Mouse (Mus musculus): ENCODE measurements around the gene Zfp30. TPM values are rescaled to one million over a fixed set of nuclear protein-coding genes. Genes with fewer than 3 reads are reported as not detected.

The Zfp30 gene
- polyA plus RNA-seq, 1 experiment from 2014 or later, result 9.0 TPM

DNA sequence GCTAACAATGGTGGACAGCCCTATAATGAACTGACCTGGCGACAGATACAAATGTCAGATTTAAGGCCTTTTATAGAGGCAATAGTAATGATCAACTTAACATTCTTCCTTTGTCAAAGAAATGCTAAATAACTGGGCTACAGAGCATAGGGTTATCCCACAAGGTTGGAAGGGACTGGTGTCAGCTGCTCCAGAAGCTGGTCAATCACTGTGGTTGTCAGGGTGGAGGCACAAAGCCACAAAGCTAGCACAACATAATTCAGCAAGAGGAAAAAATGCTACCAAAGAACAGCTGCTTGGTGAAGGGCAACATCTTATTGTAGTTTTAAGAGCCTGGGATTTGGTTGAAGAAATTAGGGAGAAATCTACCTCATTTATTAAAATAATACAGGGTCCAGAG is 28.4 kb downstream of the Zfp30 start:
- H3K36me3 ChIP-seq (replicated peaks; ENCODE audit: control insufficient read depth, insufficient read depth, low read depth, low read length), result no peaks in the 10 kb centered on the region
- no peaks in the 10 kb centered on the region for H3K27me3 ChIP-seq (ENCODE audit: control insufficient read depth, insufficient read depth, low read length)
- DNase-seq (ENCODE audit: low spot score), result no peak
- no peak overlapping the region for H3K4me3 ChIP-seq (ENCODE audit: low read depth, low read length)
- H3K9ac ChIP-seq (replicated peaks; ENCODE audit: low read length), result no peak overlapping the region
- WGBS, result 92% methylated on average over 1 of the region's 1 CpGs
- H3K27ac ChIP-seq (replicated peaks; ENCODE audit: low read depth, low read length), result no peak overlapping the region
- H3K9me3 ChIP-seq (replicated peaks; ENCODE audit: control insufficient read depth, low read length), result no peaks in the 10 kb centered on the region
- ATAC-seq (replicated peaks; ENCODE audit: insufficient number of reproducible peaks, low FRiP score, low TSS enrichment, low read depth), result no peak
- H3K4me2 ChIP-seq (ENCODE audit: low read depth, low read length), result no peak overlapping the region
- no peaks in the 10 kb centered on the region for H3K4me1 ChIP-seq (ENCODE audit: control insufficient read depth, insufficient read depth, low read length)

DNA sequence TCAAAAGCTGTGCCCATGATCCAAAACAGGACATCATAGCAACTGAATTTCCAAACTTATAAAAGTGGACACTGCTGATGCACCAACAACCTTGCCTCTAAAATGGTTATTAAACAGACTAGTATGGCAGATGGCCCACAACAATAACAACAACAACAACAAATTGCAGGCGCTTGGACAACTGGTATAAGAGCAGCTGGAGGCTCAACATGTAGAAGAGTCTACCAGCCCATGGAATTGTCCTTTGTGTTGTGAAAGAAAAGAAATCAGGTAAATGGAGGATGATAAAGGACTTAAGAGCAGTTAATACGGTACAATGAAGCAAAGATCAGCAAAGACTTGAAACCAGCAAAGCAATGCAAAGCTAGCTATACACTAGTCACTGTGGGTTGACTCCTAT is 30.6 kb downstream of the Zfp30 start:
- H3K9me3 ChIP-seq (replicated peaks; ENCODE audit: control insufficient read depth, low read length), result no peaks in the 10 kb centered on the region
- no peak overlapping the region for H3K9ac ChIP-seq (replicated peaks; ENCODE audit: low read length)
- no peaks in the 10 kb centered on the region for H3K4me1 ChIP-seq (ENCODE audit: control insufficient read depth, insufficient read depth, low read length)
- H3K27ac ChIP-seq (replicated peaks; ENCODE audit: low read depth, low read length), result no peak overlapping the region
- H3K4me3 ChIP-seq (ENCODE audit: low read depth, low read length), result no peak overlapping the region
- ATAC-seq (replicated peaks; ENCODE audit: insufficient number of reproducible peaks, low FRiP score, low TSS enrichment, low read depth), result no peak
- DNase-seq (ENCODE audit: low spot score), result no peak
- no peak overlapping the region for H3K4me2 ChIP-seq (ENCODE audit: low read depth, low read length)
- no peaks in the 10 kb centered on the region for H3K27me3 ChIP-seq (ENCODE audit: control insufficient read depth, insufficient read depth, low read length)
- no peaks in the 10 kb centered on the region for H3K36me3 ChIP-seq (replicated peaks; ENCODE audit: control insufficient read depth, insufficient read depth, low read depth, low read length)
- WGBS, result 82% methylated on average over 2 of the region's 2 CpGs

DNA sequence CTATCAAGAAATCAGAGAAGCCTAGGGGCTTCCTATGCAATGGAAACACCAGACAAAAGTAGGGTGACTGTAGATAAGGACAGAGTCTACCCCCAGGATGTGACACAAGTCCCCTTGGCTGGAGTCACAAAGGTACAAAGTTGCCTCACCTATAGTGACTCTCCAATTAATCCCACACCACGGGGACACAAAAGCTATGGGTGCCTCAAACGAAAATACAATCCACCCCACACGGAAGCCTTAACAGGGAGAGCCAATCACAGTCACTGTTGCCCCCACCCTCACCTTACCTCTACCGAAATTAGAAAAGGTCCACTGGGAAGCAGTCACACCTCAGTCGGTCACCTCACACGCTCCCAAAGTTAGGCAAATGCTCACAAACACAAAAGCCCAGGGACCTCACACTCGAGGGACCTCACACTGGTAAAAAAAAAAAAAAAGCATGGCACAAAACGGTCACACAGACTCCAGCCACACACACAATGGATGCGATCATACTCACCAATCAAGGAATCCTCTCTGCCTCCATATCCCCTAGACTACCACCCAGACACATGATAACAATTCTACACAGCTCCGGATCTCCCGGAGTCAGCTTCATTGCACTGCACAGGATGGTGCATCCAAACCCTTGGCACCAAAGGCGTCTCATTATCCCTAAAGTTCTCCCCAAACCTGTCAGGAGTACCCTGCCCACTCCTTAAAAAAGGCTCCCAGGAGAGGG is 31.4 kb downstream of the Zfp30 start:
- Histone ChIP-seq H3K9me3 (replicated peaks; ENCODE audit: control insufficient read depth, low read length) (no peaks in the 10 kb centered on the region), H3K27me3 (ENCODE audit: control insufficient read depth, insufficient read depth, low read length) (no peaks in the 10 kb centered on the region), H3K9ac (replicated peaks; ENCODE audit: low read length) (peak overlapping the region; percentile 66), H3K36me3 (replicated peaks; ENCODE audit: control insufficient read depth, insufficient read depth, low read depth, low read length) (no peaks in the 10 kb centered on the region), H3K27ac (replicated peaks; ENCODE audit: low read depth, low read length) (no peak overlapping the region), H3K4me1 (ENCODE audit: control insufficient read depth, insufficient read depth, low read length) (no peaks in the 10 kb centered on the region), H3K4me2 (ENCODE audit: low read depth, low read length) (peak overlapping the region; percentile 57), H3K4me3 (ENCODE audit: low read depth, low read length) (peak overlapping the region; percentile 44)
- 3% methylated on average over 12 of the region's 12 CpGs for WGBS
- DNase-seq (ENCODE audit: low spot score) (peak; percentile 11), ATAC-seq (replicated peaks; ENCODE audit: insufficient number of reproducible peaks, low FRiP score, low TSS enrichment, low read depth) (peak; percentile 55)

DNA sequence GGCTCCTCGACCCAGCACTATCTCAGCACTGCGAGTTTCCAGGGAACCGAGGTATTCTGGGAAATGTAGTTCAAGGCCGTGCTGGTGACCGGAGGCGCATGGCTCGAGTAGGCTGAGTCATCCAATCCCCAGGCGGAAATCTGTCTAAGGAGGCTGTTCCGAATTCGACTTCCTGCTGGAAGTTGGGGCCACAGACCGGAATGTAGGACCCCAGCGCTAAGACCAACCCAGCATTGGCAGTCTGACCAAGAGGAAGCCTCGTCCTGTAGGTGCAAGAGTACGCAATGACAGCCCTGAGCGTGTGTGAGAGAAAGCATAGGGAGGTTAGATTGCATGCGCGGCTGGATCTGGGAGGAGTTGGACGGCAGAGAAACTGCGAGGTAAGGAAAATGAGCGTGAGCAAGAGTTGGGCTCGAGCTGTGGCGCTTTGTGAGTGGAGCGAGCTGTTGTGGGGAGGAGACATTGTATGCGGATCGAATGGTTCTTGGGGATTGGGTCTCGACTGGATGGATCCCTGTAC is 32.2 kb downstream of the Zfp30 start, which contains the start of gene Zfp790:
TSS of gene Zfp790 (plus strand) at position 205 of the 520 bp plus-strand sequence.
- H3K27me3 ChIP-seq (ENCODE audit: control insufficient read depth, insufficient read depth, low read length), result no peaks in the 10 kb centered on the region
- no peaks in the 10 kb centered on the region for H3K36me3 ChIP-seq (replicated peaks; ENCODE audit: control insufficient read depth, insufficient read depth, low read depth, low read length)
- DNase-seq (ENCODE audit: low spot score) (peak; percentile 98), ATAC-seq (replicated peaks; ENCODE audit: insufficient number of reproducible peaks, low FRiP score, low TSS enrichment, low read depth) (peak; percentile 95)
- H3K4me2 ChIP-seq (ENCODE audit: low read depth, low read length), result peak within 1 kb of the TSS; percentile 63
- H3K4me3 ChIP-seq (ENCODE audit: low read depth, low read length), result peak within 1 kb of the TSS; percentile 44
- no peak within 1 kb of the TSS for H3K27ac ChIP-seq (replicated peaks; ENCODE audit: low read depth, low read length)
- peak within 1 kb of the TSS; percentile 68 for H3K9ac ChIP-seq (replicated peaks; ENCODE audit: low read length)
- H3K4me1 ChIP-seq (ENCODE audit: control insufficient read depth, insufficient read depth, low read length), result no peaks in the 10 kb centered on the region
- H3K9me3 ChIP-seq (replicated peaks; ENCODE audit: control insufficient read depth, low read length), result no peaks in the 10 kb centered on the region
- WGBS, result under 1% methylated on average over 26 of the region's 26 CpGs

DNA sequence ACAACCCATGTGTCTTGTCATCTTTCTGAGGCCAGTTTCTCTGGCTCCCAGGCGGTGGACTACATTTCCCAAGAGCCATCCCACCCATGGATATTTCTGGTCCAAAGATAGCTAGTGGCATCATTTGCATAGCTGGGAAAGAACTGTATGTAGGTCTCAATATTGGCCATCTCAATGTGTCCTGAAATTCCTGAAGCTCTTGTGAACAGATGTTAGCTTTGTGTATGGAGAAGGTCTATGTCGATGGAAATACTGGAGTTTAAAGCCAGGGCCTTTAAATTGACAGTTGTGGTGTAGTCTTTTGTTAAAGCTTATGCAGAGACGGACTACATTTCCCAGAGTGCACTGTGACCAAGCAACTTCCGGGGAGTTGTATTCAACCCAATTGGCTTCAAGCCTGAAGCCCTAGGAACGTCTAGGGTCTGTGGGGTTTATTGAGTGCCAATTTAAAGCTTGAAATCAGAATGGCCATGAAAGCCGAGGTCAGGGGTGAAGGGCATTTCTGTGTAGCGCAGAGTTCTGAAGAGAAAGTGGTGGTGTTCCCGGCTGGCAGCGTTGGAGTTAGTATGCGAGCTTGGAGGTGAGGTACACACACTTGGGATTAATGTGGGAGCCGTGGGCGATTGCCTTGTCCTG is 34.9 kb downstream of the Zfp30 start:
- ATAC-seq (replicated peaks; ENCODE audit: insufficient number of reproducible peaks, low FRiP score, low TSS enrichment, low read depth) (peak; percentile 65), DNase-seq (ENCODE audit: low spot score) (peak; percentile 93)
- H3K4me1 ChIP-seq (ENCODE audit: control insufficient read depth, insufficient read depth, low read length), result no peaks in the 10 kb centered on the region
- 4% methylated on average over 12 of the region's 12 CpGs for WGBS
- no peaks in the 10 kb centered on the region for H3K27me3 ChIP-seq (ENCODE audit: control insufficient read depth, insufficient read depth, low read length)
- no peak overlapping the region for H3K27ac ChIP-seq (replicated peaks; ENCODE audit: low read depth, low read length)
- H3K4me2 ChIP-seq (ENCODE audit: low read depth, low read length), result peak overlapping the region; percentile 60
- H3K9ac ChIP-seq (replicated peaks; ENCODE audit: low read length), result peak overlapping the region; percentile 52
- no peaks in the 10 kb centered on the region for H3K36me3 ChIP-seq (replicated peaks; ENCODE audit: control insufficient read depth, insufficient read depth, low read depth, low read length)
- peak overlapping the region; percentile 47 for H3K4me3 ChIP-seq (ENCODE audit: low read depth, low read length)
- H3K9me3 ChIP-seq (replicated peaks; ENCODE audit: control insufficient read depth, low read length), result no peaks in the 10 kb centered on the region

DNA sequence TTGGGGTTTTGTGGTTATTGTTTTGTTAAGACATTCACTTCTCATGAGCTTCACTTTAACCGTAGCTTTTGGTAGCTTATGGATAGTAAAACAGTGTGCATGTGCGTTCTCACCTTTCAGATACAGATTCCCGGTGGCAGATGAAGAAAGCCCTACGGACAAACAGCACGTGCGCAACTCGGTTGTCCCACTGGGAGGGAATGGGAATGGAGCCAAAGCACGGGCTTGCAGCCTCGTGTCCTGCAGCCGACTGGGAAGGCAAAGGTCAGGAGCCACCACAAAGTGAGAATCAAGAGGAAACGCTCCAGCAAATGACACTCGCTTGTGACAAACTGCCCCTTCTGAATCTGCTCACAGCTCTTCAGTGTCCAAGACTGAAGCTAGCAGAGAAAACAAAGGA is 44.2 kb downstream of the Zfp30 start:
- ATAC-seq (replicated peaks; ENCODE audit: insufficient number of reproducible peaks, low FRiP score, low TSS enrichment, low read depth) (no peak), DNase-seq (ENCODE audit: low spot score) (no peak)
- Histone ChIP-seq H3K4me3 (ENCODE audit: low read depth, low read length) (no peak overlapping the region), H3K27me3 (ENCODE audit: control insufficient read depth, insufficient read depth, low read length) (no peaks in the 10 kb centered on the region), H3K4me2 (ENCODE audit: low read depth, low read length) (no peak overlapping the region), H3K4me1 (ENCODE audit: control insufficient read depth, insufficient read depth, low read length) (no peaks in the 10 kb centered on the region), H3K27ac (replicated peaks; ENCODE audit: low read depth, low read length) (no peak overlapping the region), H3K36me3 (replicated peaks; ENCODE audit: control insufficient read depth, insufficient read depth, low read depth, low read length) (peaks cover 11% of the 10 kb centered on the region), H3K9me3 (replicated peaks; ENCODE audit: control insufficient read depth, low read length) (no peaks in the 10 kb centered on the region), H3K9ac (replicated peaks; ENCODE audit: low read length) (no peak overlapping the region)
- 94% methylated on average over 12 of the region's 12 CpGs for WGBS

DNA sequence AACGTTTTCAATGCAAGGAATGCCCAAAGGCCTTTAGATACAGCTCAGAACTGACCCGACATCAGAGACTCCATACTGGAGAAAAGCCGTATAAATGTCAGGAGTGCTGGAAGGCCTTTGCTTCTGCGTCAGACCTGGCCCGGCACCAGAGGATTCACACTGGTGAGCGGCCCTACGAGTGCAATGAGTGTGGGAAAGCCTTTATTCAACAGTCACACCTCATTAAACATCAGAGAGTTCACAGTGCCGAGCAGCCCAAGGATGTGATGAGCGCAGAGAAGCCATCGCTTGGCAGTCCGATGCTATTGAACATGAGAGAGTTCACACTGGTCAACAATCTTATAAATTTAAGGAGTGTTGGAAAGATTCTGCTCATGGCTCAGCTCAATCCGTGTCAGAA is 46.0 kb downstream of the Zfp30 start:
- no peak overlapping the region for H3K4me2 ChIP-seq (ENCODE audit: low read depth, low read length)
- no peaks in the 10 kb centered on the region for H3K9me3 ChIP-seq (replicated peaks; ENCODE audit: control insufficient read depth, low read length)
- H3K4me1 ChIP-seq (ENCODE audit: control insufficient read depth, insufficient read depth, low read length), result no peaks in the 10 kb centered on the region
- ATAC-seq (replicated peaks; ENCODE audit: insufficient number of reproducible peaks, low FRiP score, low TSS enrichment, low read depth) (no peak), DNase-seq (ENCODE audit: low spot score) (no peak)
- H3K4me3 ChIP-seq (ENCODE audit: low read depth, low read length), result no peak overlapping the region
- H3K36me3 ChIP-seq (replicated peaks; ENCODE audit: control insufficient read depth, insufficient read depth, low read depth, low read length), result peaks cover 11% of the 10 kb centered on the region
- H3K9ac ChIP-seq (replicated peaks; ENCODE audit: low read length), result no peak overlapping the region
- H3K27ac ChIP-seq (replicated peaks; ENCODE audit: low read depth, low read length), result no peak overlapping the region
- 92% methylated on average over 12 of the region's 12 CpGs for WGBS
- no peaks in the 10 kb centered on the region for H3K27me3 ChIP-seq (ENCODE audit: control insufficient read depth, insufficient read depth, low read length)

DNA sequence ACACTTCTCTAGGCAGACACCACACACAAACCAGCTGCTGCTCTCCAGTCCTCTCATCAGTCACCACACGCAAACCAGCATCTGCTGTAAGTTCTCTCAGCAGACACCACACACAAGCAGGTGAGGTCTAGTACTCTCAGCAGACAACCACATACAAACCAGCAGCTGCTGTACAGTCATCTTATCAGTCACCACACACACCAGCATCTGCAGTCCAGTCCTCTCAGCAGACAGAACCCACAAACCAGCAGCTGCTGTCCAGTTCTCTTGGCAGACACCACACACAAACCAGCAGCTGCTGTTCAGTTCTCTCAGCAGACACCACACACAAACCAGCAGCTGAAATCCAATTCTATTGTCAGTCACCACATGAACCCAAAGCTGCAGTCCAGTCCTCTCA is 53.0 kb downstream of the Zfp30 start:
- no peak overlapping the region for H3K9ac ChIP-seq (replicated peaks; ENCODE audit: low read length)
- no peak overlapping the region for H3K27ac ChIP-seq (replicated peaks; ENCODE audit: low read depth, low read length)
- no peaks in the 10 kb centered on the region for H3K9me3 ChIP-seq (replicated peaks; ENCODE audit: control insufficient read depth, low read length)
- no peak overlapping the region for H3K4me2 ChIP-seq (ENCODE audit: low read depth, low read length)
- DNase-seq (ENCODE audit: low spot score), result no peak
- H3K27me3 ChIP-seq (ENCODE audit: control insufficient read depth, insufficient read depth, low read length), result no peaks in the 10 kb centered on the region
- no peaks in the 10 kb centered on the region for H3K4me1 ChIP-seq (ENCODE audit: control insufficient read depth, insufficient read depth, low read length)
- H3K4me3 ChIP-seq (ENCODE audit: low read depth, low read length), result no peak overlapping the region
- WGBS, result 89% methylated on average over 1 of the region's 1 CpGs
- H3K36me3 ChIP-seq (replicated peaks; ENCODE audit: control insufficient read depth, insufficient read depth, low read depth, low read length), result no peaks in the 10 kb centered on the region
- ATAC-seq (replicated peaks; ENCODE audit: insufficient number of reproducible peaks, low FRiP score, low TSS enrichment, low read depth), result no peak

All from embryonic facial prominence, embryonic 11.5 days (tissue).